Mouse (Mus musculus) liver, embryonic 18 days (tissue): ENCODE results near the gene Pax4. TPM values are rescaled to one million over a fixed set of nuclear protein-coding genes. Genes with fewer than 3 reads are reported as not detected.

Experiments
- polyA plus RNA-seq: library from polyadenylated mRNA; depleted of rRNA; stranded (reverse); fragments of >200 nt; gene quantifications from 2 replicates; pipeline ENCODE4 v1.2.3, GENCODE M21; 2012; rRNA removed

Pax4 gene
- polyA plus RNA-seq = not detected in 2 replicates

GRCm38 (mm10) chr6:28449253-28449652 lies at the start of gene Pax4:
TSS of gene Pax4 (minus strand) at chr6:28449353.

GRCm38 (mm10) chr6:28474839-28475238 lies 25.7 kb upstream of the Pax4 start, which contains the start of gene Snd1:
TSS of gene Snd1 (plus strand) at chr6:28475139.

GRCm38 (mm10) chr6:28428290-28428689 lies 20.9 kb downstream of the Pax4 start, which contains the start of gene Gcc1:
TSS of gene Gcc1 (minus strand) at chr6:28428390.

GRCm38 (mm10) chr6:28427096-28427839 lies 21.9 kb downstream of the Pax4 start, which contains the start of gene Fscn3:
TSS of gene Fscn3 (plus strand) at chr6:28427789.

GRCm38 (mm10) chr6:28423313-28423712 lies 25.8 kb downstream of the Pax4 start, which contains the start of gene Arf5:
TSS of gene Arf5 (plus strand) at chr6:28423560.

GRCm38 (mm10) chr6:28397681-28398203 lies 51.4 kb downstream of the Pax4 start, which contains the start of gene Zfp800:
TSS of gene Zfp800 (minus strand) at chr6:28398005.

Other genes with a start within 250 kb of the Pax4 start
- gene Zfp800, start 51.3 kb downstream of the Pax4 start, polyA plus RNA-seq = 5.5 and 6.2 TPM in 2 replicates
- 207 and 226 TPM in 2 replicates for gene Arf5, start 25.8 kb downstream of the Pax4 start, polyA plus RNA-seq
- gene Fscn3, start 21.6 kb downstream of the Pax4 start, polyA plus RNA-seq = 0.08 and 0.10 TPM in 2 replicates
- 3.6 and 4.1 TPM in 2 replicates for gene Gcc1, start 21.0 kb downstream of the Pax4 start, polyA plus RNA-seq
- gene Snd1, start 25.8 kb upstream of the Pax4 start, polyA plus RNA-seq = 46.8 and 57.0 TPM in 2 replicates